Mouse (Mus musculus) midbrain, embryonic 14.5 days (tissue): ENCODE measurements around the gene Tef. TPM values are rescaled to one million over a fixed set of nuclear protein-coding genes. Genes with fewer than 3 reads are reported as not detected.
A peak's percentile ranks its signal among the peaks of the same experiment; 100 is the strongest.

Experiments used
- ATAC-seq: fragments of 200-750 bp; cut with Nextera tagmentation; 2 replicates; pipeline ENCODE4 v1.8.0; 2017; ENCODE audit warnings: moderate number of reproducible peaks, moderate library complexity; ENCODE audit not compliant: low FRiP score, low TSS enrichment
- DNase-seq: peaks from one replicate; pipeline ENCODE4 v3.0.0-alpha.2; 2015
- H3K27ac ChIP-seq: fragments of 300-500 bp; sonication (generic); replicated peaks from 2 replicates; pipeline ENCODE4 v1.5.1; 2014; ENCODE audit warnings: mild to moderate bottlenecking, low read depth, low read length, moderate library complexity
- H3K27me3 ChIP-seq: fragments of 300-500 bp; sonication (generic); 2 replicates; pipeline ENCODE4 v1.6.1; 2014; ENCODE audit warnings: low read length, control low read depth, mixed read lengths; ENCODE audit not compliant: control insufficient read depth, insufficient read depth
- H3K36me3 ChIP-seq: fragments of 300-500 bp; sonication (generic); 2 replicates; pipeline ENCODE4 v1.6.1; 2014; ENCODE audit warnings: low read length, control low read depth; ENCODE audit not compliant: control insufficient read depth, insufficient read depth
- H3K4me1 ChIP-seq: fragments of 300-500 bp; sonication (generic); 2 replicates; pipeline ENCODE4 v1.6.1; 2014; ENCODE audit warnings: mild to moderate bottlenecking, antibody characterized with exemption, low read length, control low read depth; ENCODE audit not compliant: control insufficient read depth, insufficient read depth
- H3K4me2 ChIP-seq: fragments of 300-500 bp; sonication (generic); 2 replicates; pipeline ENCODE4 v1.6.1; 2014; ENCODE audit warnings: mild to moderate bottlenecking, low read length, moderate library complexity
- H3K4me3 ChIP-seq: fragments of 300-500 bp; sonication (generic); replicated peaks from 2 replicates; pipeline ENCODE4 v1.5.1; 2014; ENCODE audit warnings: low read depth, low read length
- H3K9ac ChIP-seq: fragments of 300-500 bp; sonication (generic); replicated peaks from 2 replicates; pipeline ENCODE4 v1.6.1; 2014; ENCODE audit warnings: mild to moderate bottlenecking, low read length, moderate library complexity
- H3K9me3 ChIP-seq: fragments of 300-500 bp; sonication (generic); 2 replicates; pipeline ENCODE4 v1.6.1; 2016; ENCODE audit warnings: low read length, control low read depth, mixed read lengths; ENCODE audit not compliant: control insufficient read depth
- WGBS: fragments of 180-500 bp; shearing (Covaris S2); extraction: QIAGEN DNeasy Blood & Tissue Kit; methylation state at CpG from one replicate; pipeline ENCODE4 v1.1.7; 2014; 5-methylcytosine and 5-hydroxymethylcytosine counted together
- polyA plus RNA-seq: library from polyadenylated mRNA; unstranded; fragments of >200 nt; fragmentation: Nextera tagmentation; extraction: Ambion mirVana; gene quantifications from 2 replicates; pipeline ENCODE4 v1.2.1, GENCODE M21; 2014

The Tef gene
- polyA plus RNA-seq, 1 experiment from 2014 or later: 19.6 TPM

GRCm38 (mm10) chr15:81852411-81853000, 50.3 kb downstream of the Tef start:
- Histone ChIP-seq H3K4me2 (no peak overlapping the region), H3K9ac (no peak overlapping the region), H3K9me3 (no peaks in the 10 kb centered on the region), H3K4me1 (peaks cover 10% of the 10 kb centered on the region; the same call in 1 of the 2 replicates), H3K27ac (no peak overlapping the region), H3K36me3 (peaks cover 37% of the 10 kb centered on the region), H3K4me3 (no peak overlapping the region), H3K27me3 (no peaks in the 10 kb centered on the region)
- ATAC-seq (no peak), DNase-seq (no peak)
- 92% methylated on average over 9 of the region's 9 CpGs for WGBS

- WGBS: 91% methylated on average over 7 of the region's 7 CpGs
- Histone ChIP-seq H3K9ac (no peak overlapping the region), H3K27me3 (no peaks in the 10 kb centered on the region), H3K36me3 (peaks cover 37% of the 10 kb centered on the region), H3K4me2 (no peak overlapping the region), H3K27ac (no peak overlapping the region), H3K4me1 (peaks cover 10% of the 10 kb centered on the region; the same call in 1 of the 2 replicates), H3K4me3 (no peak overlapping the region), H3K9me3 (no peaks in the 10 kb centered on the region)
- no peak for DNase-seq
- no peak for ATAC-seq
These were observed 50.9 kb downstream of the Tef start for GRCm38 (mm10) chr15:81853081-81853480.

- H3K4me2 ChIP-seq: peak overlapping the region; percentile 88
- H3K9ac ChIP-seq: peak overlapping the region; percentile 73
- DNase-seq (peak; percentile 95), ATAC-seq (peak; percentile 86)
- H3K4me3 ChIP-seq: peak overlapping the region; percentile 86
- H3K27me3 ChIP-seq: no peaks in the 10 kb centered on the region
- H3K9me3 ChIP-seq: no peaks in the 10 kb centered on the region
- peaks cover 24% of the 10 kb centered on the region for H3K4me1 ChIP-seq
- under 1% methylated on average over 28 of the region's 28 CpGs for WGBS
- peaks cover 12% of the 10 kb centered on the region for H3K36me3 ChIP-seq
- H3K27ac ChIP-seq: peak overlapping the region; percentile 66
These were observed 54.0 kb downstream of the Tef start for GRCm38 (mm10) chr15:81856030-81856790.

GRCm38 (mm10) chr15:81856938-81857723, 54.9 kb downstream of the Tef start:
- Histone ChIP-seq H3K27ac (peak overlapping the region; percentile 91), H3K36me3 (0 out of 2 replicates have a peak, but pooled peaks cover 3% of the 10 kb centered on the region), H3K4me3 (peak overlapping the region; percentile 86), H3K4me1 (peaks cover 24% of the 10 kb centered on the region), H3K9me3 (no peaks in the 10 kb centered on the region), H3K27me3 (no peaks in the 10 kb centered on the region), H3K4me2 (peak overlapping the region; percentile 88), H3K9ac (peak overlapping the region; percentile 73)
- 1% methylated on average over 14 of the region's 14 CpGs for WGBS
- ATAC-seq (no peak), DNase-seq (peak; percentile 38)

GRCm38 (mm10) chr15:81857724-81858116, 55.5 kb downstream of the Tef start:
- ATAC-seq (0 out of 2 replicates have a peak, but pooled peaks have one; percentile 1), DNase-seq (peak; percentile 57)
- H3K27ac ChIP-seq: peak overlapping the region; percentile 91
- H3K27me3 ChIP-seq: no peaks in the 10 kb centered on the region
- peak overlapping the region; percentile 88 for H3K4me2 ChIP-seq
- no peaks in the 10 kb centered on the region for H3K9me3 ChIP-seq
- H3K4me3 ChIP-seq: peak overlapping the region; percentile 86
- no peaks in the 10 kb centered on the region for H3K36me3 ChIP-seq
- peak overlapping the region; percentile 73 for H3K9ac ChIP-seq
- under 1% methylated on average over 33 of the region's 33 CpGs for WGBS
- H3K4me1 ChIP-seq: peaks cover 24% of the 10 kb centered on the region

GRCm38 (mm10) chr15:81858138-81858516, 55.9 kb downstream of the Tef start:
- H3K36me3 ChIP-seq: no peaks in the 10 kb centered on the region
- peak overlapping the region; percentile 91 for H3K27ac ChIP-seq
- peak overlapping the region; percentile 86 for H3K4me3 ChIP-seq
- ATAC-seq (peak; percentile 19; the same call in 1 of the 2 replicates), DNase-seq (peak; percentile 95)
- H3K4me2 ChIP-seq: peak overlapping the region; percentile 88
- peak overlapping the region; percentile 73 for H3K9ac ChIP-seq
- WGBS: under 1% methylated on average over 23 of the region's 23 CpGs
- peaks cover 24% of the 10 kb centered on the region for H3K4me1 ChIP-seq
- H3K27me3 ChIP-seq: no peaks in the 10 kb centered on the region
- no peaks in the 10 kb centered on the region for H3K9me3 ChIP-seq

GRCm38 (mm10) chr15:81858517-81859329, 56.5 kb downstream of the Tef start, which contains the start of gene Tob2:
Gene Tob2, minus strand, starts transcription at chr15:81858796.
- WGBS: under 1% methylated on average over 44 of the region's 44 CpGs
- no peaks in the 10 kb centered on the region for H3K9me3 ChIP-seq
- peaks cover 24% of the 10 kb centered on the region for H3K4me1 ChIP-seq
- no peaks in the 10 kb centered on the region for H3K36me3 ChIP-seq
- H3K27ac ChIP-seq: peak within 1 kb of the TSS; percentile 91
- DNase-seq (peak; percentile 70), ATAC-seq (no peak)
- peak within 1 kb of the TSS; percentile 86 for H3K4me3 ChIP-seq
- no peaks in the 10 kb centered on the region for H3K27me3 ChIP-seq
- peak within 1 kb of the TSS; percentile 88 for H3K4me2 ChIP-seq
- H3K9ac ChIP-seq: peak within 1 kb of the TSS; percentile 73
